Mouse (Mus musculus) Patski (cell line): ENCODE results near the gene Hsd17b10. TPM values are rescaled to one million over a fixed set of nuclear protein-coding genes. Genes with fewer than 3 reads are reported as not detected.

ENCODE experiments used
- ATAC-seq: fragments of 100-300 bp; one replicate; pipeline ENCODE4 v1.8.0; 2021
- CTCF ChIA-PET: fragments of 350-600 bp; sonication (Branson Sonifier 250); formaldehyde crosslinking; loops from one replicate; lab custom pipeline; 2022; ENCODE audit warnings: inconsistent platforms; lab: Charles Lee
- POLR2A ChIA-PET: fragments of 350-600 bp; sonication (Branson Sonifier 250); formaldehyde crosslinking; loops from one replicate; lab custom pipeline; 2022; ENCODE audit warnings: antibody characterized with exemption, inconsistent platforms; lab: Charles Lee
- DNase-seq: peaks from one replicate; pipeline ENCODE4 v3.0.0-alpha.2; 2011; ENCODE audit warnings: low read depth, low spot score
- H3K27me3 ChIP-seq: fragments of 371-371 bp; one replicate; pipeline ENCODE4 v1.5.1; 2021
- CTCF ChIP-seq: fragments of 100-300 bp; IDR thresholded peaks from one replicate; pipeline ENCODE4 v1.5.1; 2021
- in situ Hi-C: fragments of 300-500 bp; cut with MboI; formaldehyde crosslinking; loops from 3 replicates; pipeline ENCODE4 v1.11.1; 2018; ENCODE audit warnings: low pct_unique_long_range_greater_than_20kb, mixed read lengths
- polyA plus RNA-seq: library from polyadenylated mRNA; unstranded; gene quantifications from one replicate; pipeline ENCODE4 v1.2.3, GENCODE M21; 2021

Hsd17b10 gene
- polyA plus RNA-seq, 1 experiment from 2014 or later: 155 TPM

GRCm38 (mm10) chrX:152019294-152019693, 17.6 kb downstream of the Hsd17b10 start:
- POLR2A ChIA-PET: interaction anchor here (0.6 to 0.7 kb wide), 2 partner anchors 150 to 170 kb away, joined by 3 to 4 read pairs; no protein-coding TSS in a partner anchor
- no peak for DNase-seq
- H3K27me3 ChIP-seq: peaks cover 11% of the 10 kb centered on the region
- CTCF ChIA-PET: interaction anchor here (1.2 kb wide), 1 partner anchor 10 kb away, joined by 3 read pairs; no protein-coding TSS in a partner anchor
- ATAC-seq: no peak
- in situ Hi-C loops: loop anchor here (5.0 to 25.0 kb wide), 3 partner anchors 77 to 507 kb away; partner anchors contain the start of genes Kantr, Phf8 and Tspyl2
- no peak for TF ChIP-seq CTCF

DNA sequence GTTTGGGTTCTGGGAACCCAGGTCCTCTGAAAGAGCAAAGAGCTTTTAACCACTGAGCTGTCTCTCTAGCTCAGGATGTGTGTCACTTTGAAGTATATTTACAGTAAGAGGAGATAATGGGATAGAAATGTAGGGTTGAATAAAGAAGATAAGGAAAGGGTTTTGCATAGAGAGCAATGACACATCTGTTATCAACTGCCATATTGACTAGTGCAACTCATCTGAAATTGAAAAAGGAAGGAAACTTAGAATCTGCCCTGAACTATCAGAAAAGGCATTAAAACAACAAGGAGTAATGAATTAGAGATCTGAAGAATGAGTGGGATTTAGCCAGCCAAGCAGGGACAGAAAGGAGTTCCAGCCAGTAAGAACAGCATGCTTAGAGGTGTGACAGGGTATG, 38.2 kb downstream of the Hsd17b10 start:
- ATAC-seq (no peak), DNase-seq (no peak)
- CTCF ChIA-PET: interaction anchor here (0.9 kb wide), 1 partner anchor 9 kb away, joined by 3 read pairs; no protein-coding TSS in a partner anchor
- in situ Hi-C loops: no loop called here
- TF ChIP-seq CTCF: no peak
- POLR2A ChIA-PET: no interaction called here
- H3K27me3 ChIP-seq: peaks cover 29% of the 10 kb centered on the region

GRCm38 (mm10) chrX:152047230-152047629, 45.6 kb downstream of the Hsd17b10 start:
- TF ChIP-seq CTCF: peak; percentile 22
- POLR2A ChIA-PET: no interaction called here
- CTCF ChIA-PET: interaction anchor here (0.9 to 2.0 kb wide), 2 partner anchors 14 to 45 kb away, joined by 3 to 4 read pairs; no protein-coding TSS in a partner anchor
- in situ Hi-C loops: no loop called here
- H3K27me3 ChIP-seq: peaks cover 30% of the 10 kb centered on the region
- no peak for DNase-seq
- no peak for ATAC-seq

DNA sequence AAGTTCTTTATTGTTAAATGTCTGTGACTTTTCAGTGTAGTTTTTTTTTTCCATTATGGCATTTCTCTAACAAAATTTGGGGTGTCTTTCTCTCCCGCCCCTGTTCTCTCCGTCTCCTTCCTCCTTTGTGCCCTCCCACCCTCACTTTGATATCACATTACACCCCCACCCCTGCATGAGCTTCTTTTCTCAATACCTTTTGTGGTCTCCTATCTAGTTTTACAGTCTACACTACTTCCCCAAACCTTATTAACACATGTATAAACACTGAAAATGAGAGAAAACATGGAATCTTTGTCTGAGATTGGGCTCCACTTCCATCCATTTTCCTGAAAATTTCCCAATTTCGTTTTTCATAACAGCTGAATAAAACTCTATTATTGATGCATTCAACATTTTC, 50.9 kb downstream of the Hsd17b10 start:
- H3K27me3 ChIP-seq: peaks cover 39% of the 10 kb centered on the region
- DNase-seq: no peak
- no peak for TF ChIP-seq CTCF
- ChIA-PET POLR2A (no interaction called here), CTCF (interaction anchor here (1.3 kb wide), 1 partner anchor 20 kb away, joined by 5 read pairs; no protein-coding TSS in a partner anchor)
- in situ Hi-C loops: no loop called here
- no peak for ATAC-seq

Other genes with a start within 250 kb of the Hsd17b10 start
- gene Huwe1, start 201.0 kb upstream of the Hsd17b10 start, polyA plus RNA-seq: 131 TPM
- 4.9 TPM for gene Ribc1, start 14.4 kb downstream of the Hsd17b10 start, polyA plus RNA-seq
- gene Smc1a, start 14.6 kb downstream of the Hsd17b10 start, polyA plus RNA-seq: 70.5 TPM
- gene Iqsec2, start 142.4 kb downstream of the Hsd17b10 start, polyA plus RNA-seq: 15.0 TPM
- 86.3 TPM for gene Kdm5c, start 231.2 kb downstream of the Hsd17b10 start, polyA plus RNA-seq